Comparison of ENCODE assay signal across 12 mouse cellular contexts in genomic region chr11:113014186-113015010, GRCm38 (mm10).
A peak's percentile ranks its signal among the peaks of the same experiment; 100 is the strongest.
DNase-seq lines count a peak whose midpoint lies in the region; ATAC-seq lines count a peak whose summit lies in the region.
"Had no signal": no experiment of that assay in that cellular context is flagged by ENCODE, and none has a peak within 500 bp of the region (broad histone marks: within the 10 kb centered on the region; RNA-seq: fewer than 3 reads in every experiment).

No protein-coding gene starts in this region.

- WGBS in forebrain, embryonic 10.5 days: 48% methylated on average over 10 of the region's 10 CpGs
- WGBS in forebrain, embryonic 11.5 days: 41% methylated on average over 10 of the region's 10 CpGs
- WGBS in midbrain, embryonic 16.5 days: 46% methylated on average over 10 of the region's 10 CpGs

- no peak for DNase-seq in forebrain, embryonic 10.5 days (ENCODE audit: extremely low spot score, low spot score)
- DNase-seq in forebrain, embryonic 11.5 days (ENCODE audit: low spot score): no peak
- DNase-seq in embryo, embryonic 9.5 days (ENCODE audit: extremely low spot score): peak; percentile 48
- peak; percentile 93 for DNase-seq in forelimb bud, embryonic 11.5 days (ENCODE audit: low read depth, low spot score)
- DNase-seq in natural killer cell, adult 2 months (ENCODE audit: low spot score in 2 of 2): no peak
- no peak for DNase-seq in right cerebral cortex, postnatal 4 days
- DNase-seq: heart, postnatal 4 days; kidney, postnatal 4 days had no signal

- no peaks in the 10 kb centered on the region for H3K9me3 ChIP-seq in forebrain, embryonic 10.5 days
- no peaks in the 10 kb centered on the region for H3K9me3 ChIP-seq in forebrain, embryonic 11.5 days (ENCODE audit: control insufficient read depth, low read length)
- H3K9me3 ChIP-seq in midbrain, embryonic 16.5 days (replicated peaks; ENCODE audit: control insufficient read depth, low read length, poor library complexity, severe bottlenecking): no peaks in the 10 kb centered on the region; the same call in 1 of the 2 replicates
- H3K9me3 ChIP-seq: liver, embryonic 15.5 days; stomach, embryonic 15.5 days had no signal

- ATAC-seq in forebrain, embryonic 11.5 days (replicated peaks; ENCODE audit: low FRiP score): no peak
- ATAC-seq in midbrain, embryonic 16.5 days: no peak
- no peak for ATAC-seq in activated CD4-positive, CD25-positive, alpha-beta regulatory T cell, adult 4 months

- H3K27ac ChIP-seq in forebrain, embryonic 10.5 days: peak overlapping the region; percentile 70
- H3K27ac ChIP-seq in forebrain, embryonic 11.5 days (ENCODE audit: low read depth, low read length): no peak overlapping the region
- H3K27ac ChIP-seq in midbrain, embryonic 16.5 days (ENCODE audit: low read length): peak overlapping the region; percentile 41; the same call in 1 of the 2 replicates
- H3K27ac ChIP-seq: liver, embryonic 15.5 days; stomach, embryonic 15.5 days had no signal

- peaks cover 11% of the 10 kb centered on the region; the same call in 1 of the 2 replicates for H3K27me3 ChIP-seq in forebrain, embryonic 10.5 days (ENCODE audit: poor library complexity, severe bottlenecking)
- H3K27me3 ChIP-seq in forebrain, embryonic 11.5 days (ENCODE audit: control insufficient read depth, insufficient read depth, low read length): no peaks in the 10 kb centered on the region
- no peaks in the 10 kb centered on the region for H3K27me3 ChIP-seq in midbrain, embryonic 16.5 days (ENCODE audit: control insufficient read depth, insufficient read depth, low read depth, low read length)
- H3K27me3 ChIP-seq: liver, embryonic 15.5 days; stomach, embryonic 15.5 days had no signal

- H3K36me3 ChIP-seq in forebrain, embryonic 10.5 days (replicated peaks): no peaks in the 10 kb centered on the region
- no peaks in the 10 kb centered on the region for H3K36me3 ChIP-seq in forebrain, embryonic 11.5 days (ENCODE audit: control insufficient read depth, insufficient read depth, low read length)
- H3K36me3 ChIP-seq in midbrain, embryonic 16.5 days (ENCODE audit: control insufficient read depth, insufficient read depth, low read length): no peaks in the 10 kb centered on the region
- H3K36me3 ChIP-seq: liver, embryonic 15.5 days; stomach, embryonic 15.5 days had no signal

- no peak overlapping the region for H3K4me2 ChIP-seq in forebrain, embryonic 11.5 days (ENCODE audit: low read depth, low read length, severe bottlenecking)
- no peak overlapping the region for H3K4me2 ChIP-seq in midbrain, embryonic 16.5 days (ENCODE audit: low read length)
- H3K4me2 ChIP-seq: liver, embryonic 15.5 days; stomach, embryonic 15.5 days had no signal

- peaks cover 59% of the 10 kb centered on the region for H3K4me1 ChIP-seq in forebrain, embryonic 10.5 days
- H3K4me1 ChIP-seq in forebrain, embryonic 11.5 days (replicated peaks; ENCODE audit: control insufficient read depth, insufficient read depth, low read length): peaks cover 26% of the 10 kb centered on the region
- peaks cover 27% of the 10 kb centered on the region for H3K4me1 ChIP-seq in midbrain, embryonic 16.5 days (ENCODE audit: control insufficient read depth, insufficient read depth, low read length)
- H3K4me1 ChIP-seq: liver, embryonic 15.5 days had no signal

- H3K4me3 ChIP-seq in forebrain, embryonic 10.5 days: no peak overlapping the region
- no peak overlapping the region for H3K4me3 ChIP-seq in forebrain, embryonic 11.5 days (ENCODE audit: low read depth, low read length)
- no peak overlapping the region for H3K4me3 ChIP-seq in midbrain, embryonic 16.5 days (ENCODE audit: low read depth, low read length)
- H3K4me3 ChIP-seq: liver, embryonic 15.5 days; stomach, embryonic 15.5 days had no signal

- H3K9ac ChIP-seq in forebrain, embryonic 11.5 days (ENCODE audit: low read length): no peak overlapping the region
- no peak overlapping the region for H3K9ac ChIP-seq in midbrain, embryonic 16.5 days (ENCODE audit: low read depth, low read length)
- H3K9ac ChIP-seq: liver, embryonic 15.5 days; stomach, embryonic 15.5 days had no signal

Comparison
In these comparisons a context has a peak if more than half of its experiments do, and no peak if none do; other contexts are left out.
1. DNase-seq: peak in embryo, embryonic 9.5 days (single experiment) and forelimb bud, embryonic 11.5 days (single experiment); none in forebrain, embryonic 10.5 days (single experiment), forebrain, embryonic 11.5 days (single experiment), natural killer cell, adult 2 months (0 of 2) and right cerebral cortex, postnatal 4 days (single experiment).